8 mouse cellular contexts compared by ENCODE assay signal in genomic region chr11:67570947-67571346, GRCm38 (mm10).
A peak's percentile ranks its signal among the peaks of the same experiment; 100 is the strongest.
DNase-seq lines count a peak whose midpoint lies in the region; ATAC-seq lines count a peak whose summit lies in the region.
"Had no signal": no experiment of that assay in that cellular context is flagged by ENCODE, and none has a peak within 500 bp of the region (broad histone marks: within the 10 kb centered on the region; RNA-seq: fewer than 3 reads in every experiment).

No protein-coding gene starts in this region.

- no peaks in the 10 kb centered on the region for H3K27me3 ChIP-seq in midbrain, embryonic 10.5 days (ENCODE audit: low read depth, poor library complexity, severe bottlenecking)
- no peaks in the 10 kb centered on the region for H3K27me3 ChIP-seq in midbrain, embryonic 11.5 days (ENCODE audit: control insufficient read depth, insufficient read depth, low read length)
- H3K27me3 ChIP-seq in heart, embryonic 13.5 days (replicated peaks) = no peaks in the 10 kb centered on the region
- H3K27me3 ChIP-seq in intestine, embryonic 16.5 days (replicated peaks; ENCODE audit: control insufficient read depth, insufficient read depth, low read length) = no peaks in the 10 kb centered on the region

- peaks cover 20% of the 10 kb centered on the region for H3K4me1 ChIP-seq in midbrain, embryonic 10.5 days
- H3K4me1 ChIP-seq in midbrain, embryonic 11.5 days (ENCODE audit: control insufficient read depth, insufficient read depth, low read length) = peaks cover 10% of the 10 kb centered on the region; the same call in 1 of the 2 replicates
- peaks cover 39% of the 10 kb centered on the region for H3K4me1 ChIP-seq in heart, embryonic 13.5 days
- H3K4me1 ChIP-seq in intestine, embryonic 16.5 days (ENCODE audit: control insufficient read depth, insufficient read depth, low read length) = peaks cover 5% of the 10 kb centered on the region; the same call in 1 of the 2 replicates

- no peaks in the 10 kb centered on the region for H3K36me3 ChIP-seq in midbrain, embryonic 10.5 days
- no peaks in the 10 kb centered on the region for H3K36me3 ChIP-seq in midbrain, embryonic 11.5 days (ENCODE audit: control insufficient read depth, insufficient read depth, low read length)
- H3K36me3 ChIP-seq in heart, embryonic 13.5 days = no peaks in the 10 kb centered on the region
- no peaks in the 10 kb centered on the region for H3K36me3 ChIP-seq in intestine, embryonic 16.5 days (ENCODE audit: control insufficient read depth, insufficient read depth, low read length)

- no peak overlapping the region for H3K4me2 ChIP-seq in midbrain, embryonic 11.5 days
- H3K4me2 ChIP-seq in heart, embryonic 13.5 days = no peak overlapping the region
- no peak overlapping the region for H3K4me2 ChIP-seq in intestine, embryonic 16.5 days (ENCODE audit: low read depth, low read length)

- no peak for ATAC-seq in midbrain, embryonic 11.5 days (ENCODE audit: low FRiP score)
- ATAC-seq in heart, embryonic 13.5 days (ENCODE audit: extremely low read depth, insufficient number of reproducible peaks, low FRiP score, low TSS enrichment) = no peak
- no peak for ATAC-seq in erythroblast, adult 5-6 weeks (replicated peaks; ENCODE audit: low FRiP score, poor library complexity, severe bottlenecking)
- no peak for ATAC-seq in intestine, embryonic 16.5 days
- ATAC-seq: intestine, postnatal 0 days had no signal

- H3K4me3 ChIP-seq in midbrain, embryonic 10.5 days = no peak overlapping the region
- no peak overlapping the region for H3K4me3 ChIP-seq in midbrain, embryonic 11.5 days (ENCODE audit: low read depth, low read length)
- no peak overlapping the region for H3K4me3 ChIP-seq in heart, embryonic 13.5 days
- no peak overlapping the region for H3K4me3 ChIP-seq in intestine, embryonic 16.5 days (ENCODE audit: low read length)

- no peak overlapping the region for H3K9ac ChIP-seq in midbrain, embryonic 11.5 days (ENCODE audit: low read length)
- H3K9ac ChIP-seq in heart, embryonic 13.5 days = no peak overlapping the region
- H3K9ac ChIP-seq in intestine, embryonic 16.5 days (ENCODE audit: low read depth, low read length) = no peak overlapping the region

- 73% methylated on average over 8 of the region's 8 CpGs for WGBS in midbrain, embryonic 10.5 days
- 45% methylated on average over 8 of the region's 8 CpGs for WGBS in midbrain, embryonic 11.5 days
- 53% methylated on average over 8 of the region's 8 CpGs for WGBS in heart, embryonic 13.5 days
- 62% methylated on average over 8 of the region's 8 CpGs for WGBS in intestine, embryonic 16.5 days

- DNase-seq in midbrain, embryonic 10.5 days (ENCODE audit: low spot score) = no peak
- no peak for DNase-seq in midbrain, embryonic 11.5 days (ENCODE audit: low spot score, missing footprints)
- DNase-seq in lung, postnatal 14 days = peak; percentile 33
- DNase-seq in telencephalon, adult 2 months (ENCODE audit: low read depth, low spot score) = peak; percentile 76

- H3K9me3 ChIP-seq in midbrain, embryonic 10.5 days (replicated peaks) = no peaks in the 10 kb centered on the region
- H3K9me3 ChIP-seq in midbrain, embryonic 11.5 days (ENCODE audit: control insufficient read depth, low read length) = no peaks in the 10 kb centered on the region
- H3K9me3 ChIP-seq in heart, embryonic 13.5 days = no peaks in the 10 kb centered on the region
- no peaks in the 10 kb centered on the region for H3K9me3 ChIP-seq in intestine, embryonic 16.5 days (ENCODE audit: control insufficient read depth, low read length)

- H3K27ac ChIP-seq in midbrain, embryonic 10.5 days (replicated peaks) = peak overlapping the region; percentile 39; the same call in 1 of the 2 replicates
- H3K27ac ChIP-seq in midbrain, embryonic 11.5 days (ENCODE audit: low read depth, low read length) = no peak overlapping the region
- H3K27ac ChIP-seq in heart, embryonic 13.5 days (replicated peaks) = 0 out of 2 replicates have a peak overlapping the region, but pooled peaks have one; percentile 13
- H3K27ac ChIP-seq in intestine, embryonic 16.5 days (ENCODE audit: low read length) = no peak overlapping the region

Comparison
In these comparisons a context has a peak if more than half of its experiments do, and no peak if none do; other contexts are left out.
1. H3K27ac ChIP-seq: peak in midbrain, embryonic 10.5 days (single experiment) and heart, embryonic 13.5 days (single experiment); none in midbrain, embryonic 11.5 days (single experiment) and intestine, embryonic 16.5 days (single experiment).
2. DNase-seq: peak in lung, postnatal 14 days (single experiment) and telencephalon, adult 2 months (single experiment); none in midbrain, embryonic 10.5 days (single experiment) and midbrain, embryonic 11.5 days (single experiment).